Mouse (Mus musculus) testis, adult 2 months (tissue): ENCODE data around the gene Kcnk16.

Experiments used
- CTCF ChIP-seq: fragments of 200-500 bp; IDR thresholded peaks from 2 replicates; pipeline ENCODE4 v1.5.1; 2012; ENCODE audit warnings: low read depth, mild to moderate bottlenecking, inconsistent platforms, low read length, moderate library complexity; ENCODE audit not compliant: control insufficient read depth, insufficient read depth, insufficient replicate concordance
- POLR2A ChIP-seq: fragments of 200-500 bp; IDR thresholded peaks from 2 replicates; pipeline ENCODE4 v1.6.1; 2012; ENCODE audit warnings: low read depth, mild to moderate bottlenecking, inconsistent platforms, low read length, moderate library complexity; ENCODE audit not compliant: control insufficient read depth

GRCm38 (mm10) chr14:20216561-20217298 is 52.3 kb downstream of the Kcnk16 start:
- TF ChIP-seq POLR2A (no peak), CTCF (no peak)
